ENCODE assay signal across 11 mouse cellular contexts in genomic region chr8:34371973-34372665, GRCm38 (mm10).
DNase-seq lines count a peak whose midpoint lies in the region; ATAC-seq lines count a peak whose summit lies in the region.
"Had no signal": no experiment of that assay in that cellular context is flagged by ENCODE, and none has a peak within 500 bp of the region (broad histone marks: within the 10 kb centered on the region; RNA-seq: fewer than 3 reads in every experiment).

No protein-coding gene starts in this region.

- H3K9me3 ChIP-seq in midbrain, embryonic 10.5 days (replicated peaks): no peaks in the 10 kb centered on the region
- H3K9me3 ChIP-seq in midbrain, embryonic 11.5 days (ENCODE audit: control insufficient read depth, low read length): no peaks in the 10 kb centered on the region
- no peaks in the 10 kb centered on the region for H3K9me3 ChIP-seq in forebrain, embryonic 12.5 days
- H3K9me3 ChIP-seq: heart, embryonic 13.5 days had no signal

- WGBS in midbrain, embryonic 10.5 days: 90% methylated on average over 17 of the region's 17 CpGs
- 89% methylated on average over 17 of the region's 17 CpGs for WGBS in midbrain, embryonic 11.5 days
- WGBS in forebrain, embryonic 12.5 days: 78% methylated on average over 17 of the region's 17 CpGs

- H3K4me1 ChIP-seq in midbrain, embryonic 10.5 days: peaks cover 21% of the 10 kb centered on the region
- peaks cover 5% of the 10 kb centered on the region; the same call in 1 of the 2 replicates for H3K4me1 ChIP-seq in midbrain, embryonic 11.5 days (ENCODE audit: control insufficient read depth, insufficient read depth, low read length)
- peaks cover 24% of the 10 kb centered on the region for H3K4me1 ChIP-seq in forebrain, embryonic 12.5 days

- H3K27me3 ChIP-seq in midbrain, embryonic 10.5 days (ENCODE audit: low read depth, poor library complexity, severe bottlenecking): no peaks in the 10 kb centered on the region
- no peaks in the 10 kb centered on the region for H3K27me3 ChIP-seq in midbrain, embryonic 11.5 days (ENCODE audit: control insufficient read depth, insufficient read depth, low read length)
- H3K27me3 ChIP-seq in forebrain, embryonic 12.5 days: 0 out of 2 replicates have a peak, but pooled peaks cover 2% of the 10 kb centered on the region

- H3K4me3 ChIP-seq in midbrain, embryonic 10.5 days: no peak overlapping the region
- no peak overlapping the region for H3K4me3 ChIP-seq in midbrain, embryonic 11.5 days (ENCODE audit: low read depth, low read length)
- no peak overlapping the region for H3K4me3 ChIP-seq in forebrain, embryonic 12.5 days (replicated peaks)
- H3K4me3 ChIP-seq: heart, embryonic 13.5 days had no signal

- ATAC-seq in midbrain, embryonic 11.5 days (ENCODE audit: low FRiP score): no peak
- ATAC-seq in forebrain, embryonic 12.5 days (ENCODE audit: low FRiP score): peak; percentile 28; the same call in 1 of the 2 replicates
- no peak for ATAC-seq in activated CD4-positive, CD25-positive, alpha-beta regulatory T cell, adult 4 months

- peak overlapping the region; percentile 38; the same call in 1 of the 2 replicates for H3K27ac ChIP-seq in midbrain, embryonic 10.5 days (replicated peaks)
- H3K27ac ChIP-seq in midbrain, embryonic 11.5 days (ENCODE audit: low read depth, low read length): no peak overlapping the region
- H3K27ac ChIP-seq in forebrain, embryonic 12.5 days: peak overlapping the region; percentile 78
- H3K27ac ChIP-seq: heart, embryonic 13.5 days had no signal

- no peak for DNase-seq in midbrain, embryonic 10.5 days (ENCODE audit: low spot score)
- no peak for DNase-seq in midbrain, embryonic 11.5 days (ENCODE audit: low spot score, missing footprints)
- peak; percentile 69 to 75 for DNase-seq in left cerebral cortex, adult 18-20 months (ENCODE audit: low spot score in 2 of 2)
- peak; percentile 74 to 75 for DNase-seq in right cerebral cortex, postnatal 36 days (ENCODE audit: low spot score in 2 of 2)
- DNase-seq in heart, postnatal 10 days: no peak
- DNase-seq in ovary, postnatal 10 days (ENCODE audit: low spot score): no peak
- DNase-seq: cerebellum, adult 9-11 months; thymus, postnatal 14 days had no signal

- no peaks in the 10 kb centered on the region for H3K36me3 ChIP-seq in midbrain, embryonic 10.5 days
- no peaks in the 10 kb centered on the region for H3K36me3 ChIP-seq in midbrain, embryonic 11.5 days (ENCODE audit: control insufficient read depth, insufficient read depth, low read length)
- no peaks in the 10 kb centered on the region for H3K36me3 ChIP-seq in forebrain, embryonic 12.5 days (replicated peaks)
- H3K36me3 ChIP-seq: heart, embryonic 13.5 days had no signal

- H3K4me2 ChIP-seq in midbrain, embryonic 11.5 days: no peak overlapping the region
- no peak overlapping the region for H3K4me2 ChIP-seq in forebrain, embryonic 12.5 days
- H3K4me2 ChIP-seq: heart, embryonic 13.5 days had no signal

- H3K9ac ChIP-seq in midbrain, embryonic 11.5 days (ENCODE audit: low read length): no peak overlapping the region
- no peak overlapping the region for H3K9ac ChIP-seq in forebrain, embryonic 12.5 days
- H3K9ac ChIP-seq: heart, embryonic 13.5 days had no signal

- intact Hi-C loops in heart, postnatal 10 days (cut with DNase I): no loop called here

Comparison
In these comparisons a context has a peak if more than half of its experiments do, and no peak if none do; other contexts are left out.
1. DNase-seq: peak in left cerebral cortex, adult 18-20 months (2 of 2) and right cerebral cortex, postnatal 36 days (2 of 2); none in midbrain, embryonic 10.5 days (single experiment), midbrain, embryonic 11.5 days (single experiment), heart, postnatal 10 days (0 of 2) and ovary, postnatal 10 days (single experiment).